Mouse (Mus musculus) forebrain, embryonic 10.5 days (tissue): ENCODE results near the gene Phf2. TPM values are rescaled to one million over a fixed set of nuclear protein-coding genes. Genes with fewer than 3 reads are reported as not detected.

Experiments
- DNase-seq: peaks from one replicate; pipeline ENCODE4 v3.0.0-alpha.2; 2017; ENCODE audit warnings: low spot score; ENCODE audit errors: extremely low spot score
- H3K27ac ChIP-seq: fragments of 300-500 bp; sonication (generic); 2 replicates; pipeline ENCODE4 v1.5.1; 2016; ENCODE audit warnings: mild to moderate bottlenecking
- H3K27me3 ChIP-seq: fragments of 300-500 bp; sonication (generic); 2 replicates; pipeline ENCODE4 v1.6.1; 2016; ENCODE audit warnings: mild to moderate bottlenecking; ENCODE audit not compliant: poor library complexity, severe bottlenecking
- H3K36me3 ChIP-seq: fragments of 300-500 bp; sonication (generic); replicated peaks from 2 replicates; pipeline ENCODE4 v1.6.1; 2016; ENCODE audit warnings: mild to moderate bottlenecking, moderate library complexity
- H3K4me1 ChIP-seq: fragments of 300-500 bp; sonication (generic); 2 replicates; pipeline ENCODE4 v1.6.1; 2016
- H3K4me3 ChIP-seq: fragments of 300-500 bp; sonication (generic); 2 replicates; pipeline ENCODE4 v1.5.1; 2016; ENCODE audit warnings: mild to moderate bottlenecking, moderate library complexity
- H3K9me3 ChIP-seq: fragments of 300-500 bp; sonication (generic); 2 replicates; pipeline ENCODE4 v1.6.1; 2016; ENCODE audit warnings: mild to moderate bottlenecking, moderate library complexity
- WGBS: fragments of 180-500 bp; shearing (Covaris S2); methylation state at CpG from one replicate; pipeline ENCODE4 v1.1.7; 2016; 5-methylcytosine and 5-hydroxymethylcytosine counted together
- polyA plus RNA-seq: library from polyadenylated mRNA; unstranded; fragments of >200 nt; fragmentation: Nextera tagmentation; extraction: Ambion mirVana; gene quantifications from 2 replicates; pipeline ENCODE4 v1.2.1, GENCODE M21; 2016

Phf2 gene
- polyA plus RNA-seq: 7.7 TPM in 2 replicates

- peak within 1 kb of the TSS; percentile 99 for H3K27ac ChIP-seq
- H3K4me3 ChIP-seq: peak within 1 kb of the TSS; percentile 93
- H3K36me3 ChIP-seq: peaks cover 10% of the 10 kb centered on the region
- peaks cover 49% of the 10 kb centered on the region for H3K4me1 ChIP-seq
- H3K9me3 ChIP-seq: no peaks in the 10 kb centered on the region
- DNase-seq: peak; percentile 64
- H3K27me3 ChIP-seq: no peaks in the 10 kb centered on the region
- 7% methylated on average over 117 of the region's 117 CpGs for WGBS
Measured at GRCm38 (mm10) chr13:48870771-48871731, at the start of gene Phf2. Phf2 (minus strand) TSS chr13:48871119.

GRCm38 (mm10) chr13:48919756-48920415, 49.0 kb upstream of the Phf2 start:
- Histone ChIP-seq H3K4me3 (no peak overlapping the region), H3K4me1 (no peaks in the 10 kb centered on the region), H3K27ac (no peak overlapping the region), H3K36me3 (peaks cover 86% of the 10 kb centered on the region), H3K9me3 (no peaks in the 10 kb centered on the region), H3K27me3 (no peaks in the 10 kb centered on the region)
- 92% methylated on average over 7 of the region's 7 CpGs for WGBS
- DNase-seq: no peak

GRCm38 (mm10) chr13:48917113-48917599, 46.2 kb upstream of the Phf2 start:
- Histone ChIP-seq H3K4me3 (no peak overlapping the region), H3K27me3 (no peaks in the 10 kb centered on the region), H3K4me1 (no peaks in the 10 kb centered on the region), H3K27ac (no peak overlapping the region), H3K36me3 (peaks cover 94% of the 10 kb centered on the region), H3K9me3 (no peaks in the 10 kb centered on the region)
- DNase-seq: no peak
- 95% methylated on average over 3 of the region's 3 CpGs for WGBS

- DNase-seq: no peak
- H3K9me3 ChIP-seq: no peaks in the 10 kb centered on the region
- no peaks in the 10 kb centered on the region for H3K27me3 ChIP-seq
- 91% methylated on average over 1 of the region's 1 CpGs for WGBS
- H3K36me3 ChIP-seq: peaks cover 94% of the 10 kb centered on the region
- no peak overlapping the region for H3K4me3 ChIP-seq
- no peak overlapping the region for H3K27ac ChIP-seq
- no peaks in the 10 kb centered on the region for H3K4me1 ChIP-seq
Measured at GRCm38 (mm10) chr13:48913680-48914079, 42.8 kb upstream of the Phf2 start.

- H3K4me1 ChIP-seq: no peaks in the 10 kb centered on the region
- no peak overlapping the region for H3K27ac ChIP-seq
- H3K9me3 ChIP-seq: no peaks in the 10 kb centered on the region
- 91% methylated on average over 3 of the region's 3 CpGs for whole genome bisulfite sequencing
- H3K36me3 ChIP-seq: peaks cover 96% of the 10 kb centered on the region
- no peak for DNase-seq
- H3K4me3 ChIP-seq: no peak overlapping the region
- no peaks in the 10 kb centered on the region for H3K27me3 ChIP-seq
Measured at GRCm38 (mm10) chr13:48913141-48913540, 42.2 kb upstream of the Phf2 start.

- Histone ChIP-seq H3K4me3 (no peak overlapping the region), H3K27ac (no peak overlapping the region), H3K27me3 (no peaks in the 10 kb centered on the region), H3K36me3 (peaks cover 91% of the 10 kb centered on the region), H3K9me3 (no peaks in the 10 kb centered on the region), H3K4me1 (no peaks in the 10 kb centered on the region)
- WGBS: 91% methylated on average over 7 of the region's 7 CpGs
- no peak for DNase-seq
Measured at GRCm38 (mm10) chr13:48911426-48911825, 40.5 kb upstream of the Phf2 start.

- no peaks in the 10 kb centered on the region for H3K27me3 ChIP-seq
- H3K4me3 ChIP-seq: no peak overlapping the region
- peaks cover 90% of the 10 kb centered on the region for H3K36me3 ChIP-seq
- H3K9me3 ChIP-seq: no peaks in the 10 kb centered on the region
- H3K27ac ChIP-seq: no peak overlapping the region
- H3K4me1 ChIP-seq: no peaks in the 10 kb centered on the region
- 83% methylated on average over 2 of the region's 2 CpGs for WGBS
- no peak for DNase-seq
Measured at GRCm38 (mm10) chr13:48905458-48905857, 34.5 kb upstream of the Phf2 start.

- no peak overlapping the region for H3K4me3 ChIP-seq
- no peak overlapping the region for H3K27ac ChIP-seq
- H3K4me1 ChIP-seq: no peaks in the 10 kb centered on the region
- no peak for DNase-seq
- H3K27me3 ChIP-seq: no peaks in the 10 kb centered on the region
- no peaks in the 10 kb centered on the region for H3K9me3 ChIP-seq
- peaks cover 97% of the 10 kb centered on the region for H3K36me3 ChIP-seq
- 96% methylated on average over 5 of the region's 5 CpGs for WGBS
Measured at GRCm38 (mm10) chr13:48895376-48895775, 24.5 kb upstream of the Phf2 start.

- Histone ChIP-seq H3K4me3 (no peak overlapping the region), H3K4me1 (no peaks in the 10 kb centered on the region), H3K36me3 (peaks cover 97% of the 10 kb centered on the region), H3K27me3 (no peaks in the 10 kb centered on the region), H3K27ac (no peak overlapping the region), H3K9me3 (no peaks in the 10 kb centered on the region)
- 88% methylated on average over 4 of the region's 4 CpGs for WGBS
- DNase-seq: no peak
Measured at GRCm38 (mm10) chr13:48890260-48890960, 19.5 kb upstream of the Phf2 start.

- peak overlapping the region; percentile 93 for H3K27ac ChIP-seq
- under 1% methylated on average over 36 of the region's 36 CpGs for WGBS
- H3K36me3 ChIP-seq: peaks cover 48% of the 10 kb centered on the region
- H3K9me3 ChIP-seq: no peaks in the 10 kb centered on the region
- H3K4me3 ChIP-seq: peak overlapping the region; percentile 56
- peaks cover 17% of the 10 kb centered on the region for H3K4me1 ChIP-seq
- H3K27me3 ChIP-seq: no peaks in the 10 kb centered on the region
- DNase-seq: peak; percentile 98
Measured at GRCm38 (mm10) chr13:48878534-48878933, 7.6 kb upstream of the Phf2 start.

GRCm38 (mm10) chr13:48877805-48878204, 6.9 kb upstream of the Phf2 start:
- H3K27ac ChIP-seq: peak overlapping the region; percentile 93
- no peaks in the 10 kb centered on the region for H3K27me3 ChIP-seq
- peaks cover 47% of the 10 kb centered on the region for H3K36me3 ChIP-seq
- H3K9me3 ChIP-seq: no peaks in the 10 kb centered on the region
- DNase-seq: no peak
- H3K4me1 ChIP-seq: peaks cover 17% of the 10 kb centered on the region
- H3K4me3 ChIP-seq: peak overlapping the region; percentile 56

- H3K9me3 ChIP-seq: no peaks in the 10 kb centered on the region
- H3K27me3 ChIP-seq: no peaks in the 10 kb centered on the region
- WGBS: 83% methylated on average over 5 of the region's 5 CpGs
- H3K27ac ChIP-seq: no peak overlapping the region
- H3K4me1 ChIP-seq: peaks cover 37% of the 10 kb centered on the region
- H3K4me3 ChIP-seq: peak overlapping the region; percentile 93; the same call in 1 of the 2 replicates
- DNase-seq: no peak
- H3K36me3 ChIP-seq: peaks cover 20% of the 10 kb centered on the region
Measured at GRCm38 (mm10) chr13:48872726-48873125, 1.8 kb upstream of the Phf2 start.
